Mouse (Mus musculus): Measurements from ENCODE around the gene Fstl5.
"Not testable (repeated sequence)": the region's sequence is repeated elsewhere in the genome, so short reads cannot be mapped to it uniquely, and the experiment has no call there.

DNA sequence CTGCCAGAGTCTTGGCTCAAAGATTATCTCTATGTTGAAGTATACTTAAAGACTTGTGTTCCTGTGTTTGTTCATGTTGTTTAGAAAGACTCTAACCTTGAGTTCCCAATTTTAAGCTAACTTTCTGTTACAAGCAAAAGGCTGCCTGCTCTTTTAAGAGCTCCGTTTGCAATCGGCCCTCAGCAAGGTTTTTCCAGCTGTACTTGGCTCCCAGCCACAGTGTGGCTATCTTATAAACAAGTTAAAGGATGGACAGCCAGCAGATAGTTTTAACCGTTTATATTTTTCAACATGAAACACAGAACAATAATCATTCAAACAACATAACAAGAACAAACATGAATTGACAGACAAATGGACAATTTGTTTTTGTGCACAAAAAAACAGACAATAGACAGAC lies 433.8 kb downstream of the Fstl5 start:
- not testable (repeated sequence) for TF ChIP-seq HCFC1 (IDR thresholded peaks at IDR 0.05; ENCODE audit: borderline replicate concordance, insufficient read depth, low read length); CHD2 (IDR thresholded peaks at IDR 0.05; ENCODE audit: low read depth, low read length); ZC3H11A (IDR thresholded peaks at IDR 0.05; ENCODE audit: borderline replicate concordance, low read depth, low read length); ZNF384 (IDR thresholded peaks at IDR 0.05; ENCODE audit: low read depth, low read length); MAFK (IDR thresholded peaks at IDR 0.05; ENCODE audit: insufficient read depth, low read depth, low read length)

Data from ES-E14 (cell line).